Mouse (Mus musculus) embryonic fibroblast, embryonic 13.5 days (primary cell): ENCODE measurements around the gene Meis2.

Source experiments
- CTCF ChIP-seq: IDR thresholded peaks from 2 replicates; pipeline ENCODE4 v1.5.1; 2011; ENCODE audit warnings: mild to moderate bottlenecking, control low read depth, low read length, moderate library complexity, borderline replicate concordance; ENCODE audit not compliant: insufficient read depth
- POLR2A ChIP-seq: IDR thresholded peaks from 2 replicates; pipeline ENCODE4 v1.6.1; 2011; ENCODE audit warnings: low read depth, mild to moderate bottlenecking, control low read depth, low read length, moderate library complexity

GRCm38 (mm10) chr2:115853221-115853620, 212.4 kb downstream of the Meis2 start:
- TF ChIP-seq POLR2A (no peak), CTCF (no peak)
